Mouse (Mus musculus): ENCODE measurements at regions not wholly inside any gene's neighbourhood (a gene's known extent, or its start where the extent isn't known, plus 50 kb on each side); places are given as distances from the start of the nearest gene placed in this dataset.
"Not testable (repeated sequence)": the region's sequence is repeated elsewhere in the genome, so short reads cannot be mapped to it uniquely, and the experiment has no call there.

DNA sequence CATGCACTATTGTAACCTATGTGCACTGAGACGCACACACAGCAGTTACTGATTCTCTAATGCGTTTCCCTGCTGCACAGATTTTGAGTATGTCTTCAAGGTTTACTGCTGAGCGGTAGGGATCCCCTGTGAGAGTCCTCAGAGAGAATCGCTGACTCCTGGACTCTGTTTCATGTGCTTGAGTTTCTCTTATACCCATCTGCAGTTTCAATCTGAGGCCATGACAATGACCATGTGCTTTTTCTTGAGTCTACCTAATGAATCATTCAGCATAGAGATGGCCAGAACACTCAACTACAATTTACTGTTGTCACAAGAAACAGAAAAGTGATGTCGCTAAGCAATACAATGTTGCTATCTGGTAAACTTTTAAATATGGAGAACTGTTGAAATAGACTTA lies 110.8 kb upstream of the Gm5148 start:
- no peak for DNase-seq (ENCODE audit: low read depth, low spot score)

GRCm38 (mm10) chr3:37834626-37835025 lies 110.3 kb upstream of the Gm5148 start:
- DNase-seq (ENCODE audit: low read depth, low spot score) = no peak

DNA sequence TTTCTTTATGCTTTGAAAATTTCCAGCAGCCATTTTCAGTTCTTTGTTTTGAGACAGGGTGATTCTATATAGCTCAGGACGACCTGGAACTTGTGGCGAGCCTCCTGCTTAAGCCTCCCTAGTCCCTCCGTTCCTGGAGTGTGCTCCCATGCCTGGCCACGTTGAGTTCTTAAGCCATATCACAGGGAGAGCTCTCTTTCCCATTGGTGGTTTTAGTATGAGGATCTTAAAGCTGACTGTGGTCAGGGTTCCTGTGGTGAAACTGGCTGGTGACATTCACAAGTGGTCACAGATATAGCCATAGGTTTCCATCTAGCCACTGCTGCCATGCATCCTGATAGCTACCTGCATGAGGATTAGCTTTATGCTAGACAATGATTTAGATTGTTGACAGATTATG lies 109.1 kb upstream of the Gm5148 start:
- DNase-seq (ENCODE audit: low read depth, low spot score) = no peak

- no peak for DNase-seq (ENCODE audit: low read depth, low spot score)
Measured at GRCm38 (mm10) chr3:37827546-37827945, 103.3 kb upstream of the Gm5148 start.

- no peak for DNase-seq (ENCODE audit: low read depth, low spot score)
Measured at GRCm38 (mm10) chr3:37825602-37826001, 101.3 kb upstream of the Gm5148 start.

DNA sequence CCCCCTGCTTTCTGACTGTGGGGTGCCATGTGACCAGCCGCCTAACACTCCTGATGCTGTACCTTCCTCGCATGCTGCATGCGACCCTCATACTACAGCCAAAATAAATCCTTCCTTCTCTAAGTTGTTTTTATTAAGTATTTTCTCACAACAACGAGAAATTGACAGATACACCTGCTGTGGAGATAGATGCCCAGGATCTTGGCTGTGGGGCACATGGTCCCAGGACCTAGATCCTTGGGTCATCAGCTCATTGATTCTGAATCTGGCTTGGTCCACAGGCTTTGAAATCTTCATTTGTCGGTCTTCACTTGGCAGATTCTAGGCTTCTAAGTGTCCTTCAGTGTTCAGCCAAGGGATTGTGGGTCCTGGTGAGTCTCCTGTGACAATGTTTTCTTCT lies 100.4 kb upstream of the Gm5148 start:
- no peak for DNase-seq (ENCODE audit: low read depth, low spot score)

DNA sequence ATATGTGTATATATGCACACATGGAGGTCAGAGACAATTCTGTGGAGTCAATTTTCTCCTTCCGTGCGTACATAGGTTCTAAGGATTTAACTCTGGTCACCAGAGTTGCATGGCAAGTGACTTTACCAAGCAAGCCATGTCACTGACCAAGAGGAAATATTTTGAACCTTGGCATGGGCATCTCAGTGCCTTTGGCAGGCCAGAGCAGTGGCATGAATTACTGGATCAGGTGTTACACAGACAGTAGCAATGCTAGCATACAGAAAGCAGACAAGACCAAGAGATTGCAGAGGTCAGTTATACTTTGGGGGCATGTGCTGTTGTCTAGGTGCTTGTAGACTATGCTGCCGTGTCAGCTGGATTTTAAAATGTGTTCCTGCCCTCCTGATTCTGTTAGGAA lies 95.2 kb upstream of the Gm5148 start:
- DNase-seq (ENCODE audit: low read depth, low spot score) = no peak

- DNase-seq (ENCODE audit: low read depth, low spot score) = no peak
Measured at GRCm38 (mm10) chr3:37817434-37817805, 93.1 kb upstream of the Gm5148 start.

GRCm38 (mm10) chr3:37816781-37817433 lies 92.6 kb upstream of the Gm5148 start:
- no peak for DNase-seq (ENCODE audit: low read depth, low spot score)

GRCm38 (mm10) chr3:37815771-37816170 lies 91.5 kb upstream of the Gm5148 start:
- DNase-seq (ENCODE audit: low read depth, low spot score) = no peak

GRCm38 (mm10) chr3:37812936-37813335 lies 88.6 kb upstream of the Gm5148 start:
- DNase-seq (ENCODE audit: low read depth, low spot score) = no peak

DNA sequence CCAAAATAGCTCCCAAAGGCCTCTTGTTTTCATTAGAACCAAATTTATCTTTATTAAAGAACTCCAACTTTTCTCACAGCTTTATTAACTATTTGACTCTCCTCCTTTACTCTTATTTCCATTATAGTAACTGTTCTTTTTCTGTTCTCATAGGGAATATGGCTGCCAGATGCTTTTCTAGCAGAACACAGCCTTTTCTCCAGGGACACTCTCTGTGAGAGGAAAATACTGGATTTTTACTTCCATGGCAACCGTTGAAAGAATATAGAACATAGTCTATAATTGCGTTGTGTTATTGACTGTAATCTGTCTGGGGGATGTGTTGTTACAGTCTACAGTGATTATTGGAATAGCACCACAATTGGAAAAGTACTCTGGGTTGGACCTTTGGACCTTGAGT lies 87.1 kb upstream of the Gm5148 start:
- DNase-seq (ENCODE audit: low read depth, low spot score) = no peak

DNA sequence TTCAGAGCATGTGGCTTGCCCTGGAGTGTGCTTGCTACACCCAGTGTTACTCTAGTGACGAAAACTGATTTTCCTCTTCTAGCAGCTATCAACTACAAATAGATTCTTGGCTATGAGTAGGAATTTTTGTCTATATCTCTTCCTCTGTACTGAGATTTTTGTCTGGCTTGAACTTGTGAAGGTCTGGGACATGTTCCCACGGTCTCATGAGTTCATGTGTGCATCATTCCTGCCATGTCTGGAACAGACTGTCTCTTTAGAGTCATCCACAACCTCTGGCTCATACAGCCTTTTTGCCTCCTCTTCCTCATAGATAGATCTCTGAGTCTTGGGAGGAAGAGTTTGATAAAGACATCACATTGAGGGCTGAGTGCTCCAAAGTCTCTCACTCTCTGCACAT lies 86.5 kb upstream of the Gm5148 start:
- no peak for DNase-seq (ENCODE audit: low read depth, low spot score)

- DNase-seq (ENCODE audit: low read depth, low spot score) = no peak
Measured at GRCm38 (mm10) chr3:37805805-37806148, 81.5 kb upstream of the Gm5148 start.

DNA sequence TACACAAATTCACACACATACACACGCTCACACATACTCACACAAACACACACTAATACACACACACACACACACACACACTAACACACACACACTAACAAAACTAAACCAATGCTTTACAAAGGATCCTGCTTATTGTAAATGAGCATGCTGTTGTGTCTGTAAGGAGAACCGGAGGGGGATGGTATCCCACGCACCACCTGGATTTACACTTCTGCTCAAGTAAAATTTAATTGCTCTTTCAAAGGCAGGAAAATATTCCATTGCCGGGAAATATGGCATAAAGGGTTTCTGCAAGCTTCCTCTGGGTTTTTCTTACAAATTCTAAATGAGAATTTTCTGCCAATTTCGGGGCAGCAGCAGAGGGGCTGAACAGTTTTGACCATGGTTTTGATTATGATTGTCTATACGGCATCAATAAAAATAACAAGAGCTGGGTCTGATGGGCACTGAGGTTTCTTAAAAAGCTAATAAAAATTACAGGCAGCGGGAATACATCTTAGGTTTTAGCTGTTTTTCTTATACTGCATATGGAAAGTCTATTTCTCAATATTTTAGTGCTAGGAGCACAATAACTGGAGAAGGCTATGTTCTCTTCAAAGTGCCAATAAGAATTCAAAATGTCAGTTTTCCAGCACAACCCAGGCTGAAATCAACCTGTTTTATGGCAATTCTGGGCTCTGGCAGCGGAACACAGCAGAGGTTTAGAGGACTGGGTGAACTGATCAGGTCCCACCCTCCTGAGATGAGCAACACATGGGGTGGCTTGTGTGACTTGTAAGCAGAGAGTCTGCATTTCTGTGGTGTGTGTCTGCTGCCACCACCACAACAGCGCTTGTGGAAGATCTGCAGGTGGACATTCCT lies 80.9 kb upstream of the Gm5148 start:
- DNase-seq (ENCODE audit: low read depth, low spot score) = no peak

DNA sequence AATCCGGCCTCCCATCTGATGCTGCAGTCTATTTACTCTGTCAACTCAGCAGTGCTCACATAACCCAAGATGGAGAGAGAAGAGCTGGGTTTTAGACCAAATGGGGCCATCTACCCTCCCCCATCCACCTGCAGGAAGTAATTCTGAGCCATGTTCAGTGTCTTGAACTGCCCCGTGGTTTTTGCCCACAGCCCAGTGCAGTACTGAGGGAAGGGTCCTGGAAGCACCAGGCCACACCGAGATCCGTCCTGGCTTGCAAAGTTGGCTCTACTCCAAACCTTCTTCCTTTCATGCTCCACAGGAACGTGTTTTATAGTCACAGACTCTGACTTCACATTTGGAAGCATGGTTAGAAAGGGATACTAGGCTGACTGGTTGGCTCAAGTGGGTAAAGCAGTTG lies 80.0 kb upstream of the Gm5148 start:
- DNase-seq (ENCODE audit: low read depth, low spot score) = no peak

DNA sequence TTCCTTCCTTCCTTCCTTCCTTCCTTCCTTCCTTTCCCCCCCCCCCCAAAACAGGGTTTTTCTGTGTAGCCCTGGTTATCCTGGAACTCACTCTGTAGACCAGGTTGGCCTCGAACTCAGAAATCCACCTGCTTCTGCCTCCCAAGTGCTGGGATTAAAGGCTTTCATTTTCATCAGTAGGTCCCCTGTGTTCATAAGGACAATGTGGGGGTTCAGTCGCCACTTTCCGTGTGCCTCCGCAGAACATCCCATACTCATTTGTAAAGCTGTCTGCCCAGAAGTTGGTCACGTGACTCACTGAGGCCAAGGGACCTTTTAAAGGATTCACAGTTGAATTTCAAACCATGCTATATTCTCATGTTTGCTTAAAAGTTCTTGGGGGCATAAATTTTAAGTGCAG lies 79.5 kb upstream of the Gm5148 start:
- not testable (repeated sequence) for DNase-seq (ENCODE audit: low read depth, low spot score)

GRCm38 (mm10) chr3:37801551-37801950 lies 77.3 kb upstream of the Gm5148 start:
- DNase-seq (ENCODE audit: low read depth, low spot score) = no peak

DNA sequence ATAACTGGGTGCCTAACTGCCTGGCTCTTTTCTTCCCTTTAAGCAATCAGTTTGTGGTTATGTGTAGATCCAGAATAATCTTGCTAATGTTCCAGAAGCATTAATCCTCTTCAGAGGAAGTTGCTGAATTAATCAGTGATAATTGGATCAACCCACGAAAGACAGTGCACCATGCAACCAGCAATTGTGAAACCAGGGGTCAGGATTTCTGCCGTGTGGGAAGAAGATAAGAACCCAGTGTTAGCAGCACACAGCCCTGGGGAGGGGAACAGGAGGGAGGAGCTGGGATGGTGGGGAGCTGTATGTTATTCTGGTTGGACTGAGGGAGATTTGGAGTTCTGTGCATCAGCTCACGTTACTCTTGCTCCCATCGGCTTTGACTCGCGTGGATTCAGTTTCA lies 75.5 kb upstream of the Gm5148 start:
- DNase-seq (ENCODE audit: low read depth, low spot score) = no peak

- DNase-seq (ENCODE audit: low read depth, low spot score) = no peak
Measured at GRCm38 (mm10) chr3:37789711-37790110, 65.4 kb upstream of the Gm5148 start.

- DNase-seq (ENCODE audit: low read depth, low spot score) = no peak
Measured at GRCm38 (mm10) chr3:37789143-37789697, 64.9 kb upstream of the Gm5148 start.

DNA sequence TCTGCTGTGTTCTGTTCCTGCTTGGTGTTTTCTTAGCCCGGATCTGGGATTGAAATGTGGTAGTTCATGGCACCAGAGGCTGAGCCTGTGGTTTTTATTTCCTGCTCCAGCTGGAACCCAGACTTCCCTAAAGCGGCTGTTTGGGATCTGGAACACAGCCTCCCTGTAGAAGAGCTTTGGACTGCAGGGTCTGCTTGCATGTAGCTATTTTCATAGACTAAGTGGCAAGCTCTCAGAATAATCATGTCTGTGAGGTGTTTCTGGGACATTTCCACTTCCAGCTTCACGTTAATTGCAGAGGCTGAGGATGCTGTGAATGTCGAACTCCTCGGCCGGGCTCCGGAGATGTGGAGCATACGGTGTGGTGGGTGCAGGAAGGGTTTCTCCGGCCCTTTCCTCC lies 64.1 kb upstream of the Gm5148 start:
- DNase-seq (ENCODE audit: low read depth, low spot score) = no peak

GRCm38 (mm10) chr3:37786792-37787191 lies 62.5 kb upstream of the Gm5148 start:
- no peak for DNase-seq (ENCODE audit: low read depth, low spot score)
